Mouse (Mus musculus) liver, adult 2 months (tissue): ENCODE data around the gene Smyd1.
A peak's percentile ranks its signal among the peaks of the same experiment; 100 is the strongest.

Source experiments
- CTCF ChIP-seq: fragments of 200-500 bp; IDR thresholded peaks from 2 replicates; pipeline ENCODE4 v1.5.1; 2011; ENCODE audit warnings: low read depth, low read length, control low read depth
- POLR2A ChIP-seq: fragments of 200-500 bp; IDR thresholded peaks from 2 replicates; pipeline ENCODE4 v1.6.1; 2011; ENCODE audit warnings: low read length, control low read depth; ENCODE audit not compliant: insufficient read depth; ENCODE audit errors: extremely low read depth

DNA sequence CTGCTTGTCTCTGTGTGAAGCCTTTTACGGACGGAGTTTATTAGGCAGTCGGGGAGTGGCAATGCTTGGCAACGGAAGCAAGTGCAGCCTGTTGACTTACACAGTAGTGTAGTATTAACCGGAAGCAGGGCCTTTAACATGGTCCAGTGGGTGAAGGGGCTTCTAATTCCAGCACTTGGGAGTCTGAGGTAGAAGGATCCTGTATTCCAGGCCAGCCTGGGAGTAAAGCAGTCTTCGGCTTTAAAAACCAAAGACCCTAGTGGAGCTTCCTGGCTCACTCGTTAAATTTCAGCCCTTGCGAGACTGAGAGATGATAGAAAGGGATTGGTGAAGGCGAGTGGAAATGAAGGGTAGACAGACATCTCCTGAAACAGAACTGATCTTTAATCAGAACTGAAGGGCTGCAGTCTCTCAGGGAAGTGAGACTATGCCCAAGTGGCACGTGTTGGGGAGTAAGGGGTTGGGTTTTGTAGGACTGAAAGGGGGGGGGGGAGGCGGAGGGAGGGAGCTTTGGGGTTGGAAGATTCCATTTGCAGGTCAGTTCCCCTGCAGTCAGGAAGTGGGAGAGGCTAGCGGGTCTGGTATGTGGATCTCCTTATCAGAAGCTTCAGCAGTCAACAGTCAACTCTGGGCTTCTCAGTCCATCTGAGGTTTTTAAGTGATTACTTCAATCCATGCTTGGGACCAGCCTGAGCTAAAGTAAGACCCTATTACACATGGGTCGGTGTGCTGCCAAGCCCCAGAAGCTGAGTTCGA is 51.6 kb downstream of the Smyd1 start:
- TF ChIP-seq CTCF: no peak
- TF ChIP-seq POLR2A: peak; percentile 31; the same call in 1 of the 2 replicates
